Mouse (Mus musculus) olfactory bulb, adult 2 months (tissue): ENCODE measurements around the gene Alg13.

Source experiments
- CTCF ChIP-seq: fragments of 200-500 bp; IDR thresholded peaks from 2 replicates; pipeline ENCODE4 v1.5.1; 2012; ENCODE audit warnings: low read depth, mild to moderate bottlenecking, low read length, moderate library complexity; ENCODE audit not compliant: insufficient read depth
- POLR2A ChIP-seq: fragments of 200-500 bp; IDR thresholded peaks from 2 replicates; pipeline ENCODE4 v1.6.1; 2012; ENCODE audit warnings: mild to moderate bottlenecking, low read depth, low read length, moderate library complexity; ENCODE audit not compliant: insufficient read depth

DNA sequence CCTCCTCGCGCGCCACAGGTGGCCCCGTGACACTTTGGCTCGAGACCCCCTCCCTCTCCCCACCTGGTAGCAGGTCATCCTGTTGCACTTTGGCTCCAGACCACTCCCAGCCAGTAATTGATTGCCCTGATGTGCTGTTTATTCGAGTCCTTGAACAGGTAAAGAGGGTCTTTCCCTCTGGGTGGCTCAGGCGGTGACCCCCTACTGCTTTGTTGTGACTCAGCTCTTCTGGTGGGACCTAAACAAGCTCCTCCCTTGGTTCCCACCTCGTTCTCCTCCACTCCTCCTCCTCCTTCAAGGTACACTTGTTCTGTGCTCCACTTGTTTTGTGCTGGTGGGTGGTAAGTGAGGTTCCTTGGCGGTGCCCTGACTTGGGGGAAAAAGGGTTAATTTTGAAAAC, 1.8 kb downstream of the Alg13 start:
- TF ChIP-seq CTCF (no peak), POLR2A (no peak)
